Mouse (Mus musculus) lung, postnatal 0 days (tissue): Measurements from ENCODE around the gene Gm10203. TPM values are rescaled to one million over a fixed set of nuclear protein-coding genes. Genes with fewer than 3 reads are reported as not detected.
A peak's percentile ranks its signal among the peaks of the same experiment; 100 is the strongest.

Experiments used
- ATAC-seq: fragments of 200-750 bp; cut with Nextera tagmentation; 2 replicates; pipeline ENCODE4 v1.8.0; 2017; ENCODE audit warnings: moderate library complexity
- DNase-seq: peaks from one replicate; pipeline ENCODE4 v3.0.0-alpha.2; 2016; ENCODE audit warnings: low spot score
- H3K27ac ChIP-seq: fragments of 300-500 bp; sonication (generic); 2 replicates; pipeline ENCODE4 v1.5.1; 2014; ENCODE audit warnings: antibody characterized with exemption, mild to moderate bottlenecking, low read length, mixed read lengths
- H3K27me3 ChIP-seq: fragments of 300-500 bp; sonication (generic); replicated peaks from 2 replicates; pipeline ENCODE4 v1.6.1; 2014; ENCODE audit warnings: low read length, mixed read lengths; ENCODE audit not compliant: insufficient read depth
- H3K36me3 ChIP-seq: fragments of 300-500 bp; sonication (generic); 2 replicates; pipeline ENCODE4 v1.6.1; 2014; ENCODE audit warnings: low read length, mixed read lengths; ENCODE audit not compliant: insufficient read depth
- H3K4me1 ChIP-seq: fragments of 300-500 bp; sonication (generic); 2 replicates; pipeline ENCODE4 v1.6.1; 2014; ENCODE audit warnings: antibody characterized with exemption, low read depth, low read length, mixed read lengths; ENCODE audit not compliant: insufficient read depth
- H3K4me2 ChIP-seq: fragments of 300-500 bp; sonication (generic); replicated peaks from 2 replicates; pipeline ENCODE4 v1.6.1; 2014; ENCODE audit warnings: low read depth, mild to moderate bottlenecking, low read length, moderate library complexity, mixed read lengths
- H3K4me3 ChIP-seq: fragments of 300-500 bp; sonication (generic); 2 replicates; pipeline ENCODE4 v1.5.1; 2014; ENCODE audit warnings: low read depth, low read length
- H3K9ac ChIP-seq: fragments of 300-500 bp; sonication (generic); replicated peaks from 2 replicates; pipeline ENCODE4 v1.6.1; 2014; ENCODE audit warnings: low read depth, mild to moderate bottlenecking
- H3K9me3 ChIP-seq: fragments of 300-500 bp; sonication (generic); 2 replicates; pipeline ENCODE4 v1.6.1; 2016; ENCODE audit warnings: low read length, mixed read lengths
- CTCF ChIP-seq: IDR thresholded peaks from 2 replicates; pipeline ENCODE4 v1.5.1; 2016; ENCODE audit warnings: antibody characterized with exemption, mild to moderate bottlenecking
- EP300 ChIP-seq: IDR thresholded peaks from 2 replicates; pipeline ENCODE4 v1.6.1; 2016; ENCODE audit warnings: antibody characterized with exemption, mild to moderate bottlenecking, control low read depth
- WGBS: fragments of 180-500 bp; shearing (Covaris S2); extraction: QIAGEN DNeasy Blood & Tissue Kit; methylation state at CpG from one replicate; pipeline ENCODE4 v1.1.7; 2014; 5-methylcytosine and 5-hydroxymethylcytosine counted together
- polyA plus RNA-seq: library from polyadenylated mRNA; unstranded; fragments of >200 nt; fragmentation: Nextera tagmentation; extraction: Ambion mirVana; gene quantifications from 2 replicates; pipeline ENCODE4 v1.2.1, GENCODE M21; 2015

Gene Gm10203
- polyA plus RNA-seq, 1 experiment from 2014 or later = not detected

DNA sequence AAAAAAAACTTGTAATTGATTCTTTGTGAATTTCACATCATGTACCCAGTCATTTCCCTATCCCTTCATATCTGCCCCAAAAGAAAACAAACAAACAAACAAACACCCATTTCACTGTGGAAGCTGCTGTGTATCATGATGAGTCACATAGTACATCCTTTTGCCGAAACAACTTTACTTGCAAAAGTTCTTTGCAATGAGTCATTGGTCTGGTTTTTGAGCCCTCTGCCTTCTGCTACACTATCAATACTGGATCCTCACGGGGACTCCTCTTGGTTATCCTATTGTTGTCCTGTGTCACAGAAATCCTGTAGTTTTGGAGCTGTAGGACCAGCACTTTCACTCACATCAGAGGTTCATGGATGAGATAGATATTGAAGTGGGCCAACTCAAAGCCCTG is 21.1 kb upstream of the Gm10203 start:
- H3K36me3 ChIP-seq = no peaks in the 10 kb centered on the region
- no peaks in the 10 kb centered on the region for H3K27me3 ChIP-seq
- no peak overlapping the region for H3K27ac ChIP-seq
- no peak for DNase-seq
- no peaks in the 10 kb centered on the region for H3K4me1 ChIP-seq
- H3K4me2 ChIP-seq = no peak overlapping the region
- H3K4me3 ChIP-seq = no peak overlapping the region
- no peak for TF ChIP-seq EP300
- no peak for TF ChIP-seq CTCF
- H3K9me3 ChIP-seq = no peaks in the 10 kb centered on the region
- H3K9ac ChIP-seq = no peak overlapping the region
- ATAC-seq = no peak
- WGBS = 73% methylated on average over 2 of the region's 2 CpGs

DNA sequence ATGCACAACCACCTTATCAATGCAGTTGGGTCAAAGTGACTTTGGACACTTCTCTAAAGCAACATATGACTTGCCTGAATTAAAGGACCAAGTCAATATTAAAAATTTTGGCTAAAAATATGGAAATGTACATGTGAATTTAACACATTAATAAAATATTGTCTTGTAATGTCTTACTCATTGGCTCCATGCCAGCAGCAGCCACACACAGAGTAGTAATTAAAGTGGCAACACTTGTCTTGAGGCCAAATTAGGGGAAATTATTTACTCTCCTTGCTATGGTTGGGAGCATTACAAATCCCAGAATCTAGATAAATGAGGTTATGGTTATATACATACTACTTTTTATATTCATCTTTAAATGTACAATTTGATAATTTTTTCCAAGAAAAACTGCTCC is 13.0 kb upstream of the Gm10203 start:
- no peak overlapping the region for H3K4me3 ChIP-seq
- TF ChIP-seq EP300 (no peak), CTCF (no peak)
- H3K9me3 ChIP-seq = no peaks in the 10 kb centered on the region
- H3K9ac ChIP-seq = no peak overlapping the region
- ATAC-seq = no peak
- H3K27me3 ChIP-seq = no peaks in the 10 kb centered on the region
- DNase-seq = no peak
- no peak overlapping the region for H3K4me2 ChIP-seq
- H3K27ac ChIP-seq = no peak overlapping the region
- H3K36me3 ChIP-seq = no peaks in the 10 kb centered on the region
- no peaks in the 10 kb centered on the region for H3K4me1 ChIP-seq

- TF ChIP-seq EP300 = no peak
- no peak for TF ChIP-seq CTCF
- H3K4me1 ChIP-seq = no peaks in the 10 kb centered on the region
- no peaks in the 10 kb centered on the region for H3K27me3 ChIP-seq
- H3K4me2 ChIP-seq = no peak overlapping the region
- WGBS = 33% methylated on average over 2 of the region's 2 CpGs
- no peak overlapping the region for H3K4me3 ChIP-seq
- H3K27ac ChIP-seq = no peak overlapping the region
- ATAC-seq = no peak
- H3K36me3 ChIP-seq = no peaks in the 10 kb centered on the region
- H3K9ac ChIP-seq = no peak overlapping the region
- H3K9me3 ChIP-seq = no peaks in the 10 kb centered on the region
- DNase-seq = no peak
Measured at GRCm38 (mm10) chr6:149118935-149119334, 11.0 kb upstream of the Gm10203 start.

DNA sequence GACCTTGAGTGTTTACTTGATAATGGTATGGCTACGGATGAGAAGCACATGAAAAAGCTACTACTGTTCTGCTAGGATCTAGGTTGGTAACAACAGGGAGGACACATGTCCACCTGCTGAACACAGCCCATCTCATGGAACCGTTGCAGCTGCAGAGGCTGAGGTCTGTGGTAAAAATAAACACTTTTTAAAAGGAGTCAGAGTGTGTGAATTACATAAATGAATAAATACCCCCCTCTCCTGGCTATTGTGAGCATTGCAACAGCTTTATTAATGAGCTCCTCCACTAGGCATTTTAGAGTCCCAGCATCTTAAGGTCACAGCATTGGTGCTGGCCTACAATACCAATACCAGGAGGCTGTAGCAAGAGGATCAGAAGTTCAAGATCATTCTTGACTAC is 10.1 kb upstream of the Gm10203 start:
- DNase-seq = peak; percentile 85
- H3K4me2 ChIP-seq = no peak overlapping the region
- TF ChIP-seq EP300 = no peak
- peak; percentile 85 for TF ChIP-seq CTCF
- H3K4me1 ChIP-seq = no peaks in the 10 kb centered on the region
- no peaks in the 10 kb centered on the region for H3K9me3 ChIP-seq
- H3K4me3 ChIP-seq = no peak overlapping the region
- H3K36me3 ChIP-seq = no peaks in the 10 kb centered on the region
- H3K9ac ChIP-seq = no peak overlapping the region
- 16% methylated on average over 2 of the region's 2 CpGs for WGBS
- ATAC-seq = peak; percentile 30
- no peaks in the 10 kb centered on the region for H3K27me3 ChIP-seq
- H3K27ac ChIP-seq = no peak overlapping the region

GRCm38 (mm10) chr6:149123042-149123441 is 6.9 kb upstream of the Gm10203 start:
- Histone ChIP-seq H3K4me2 (no peak overlapping the region), H3K27ac (no peak overlapping the region), H3K4me3 (no peak overlapping the region), H3K36me3 (no peaks in the 10 kb centered on the region), H3K9ac (no peak overlapping the region), H3K9me3 (no peaks in the 10 kb centered on the region), H3K4me1 (no peaks in the 10 kb centered on the region), H3K27me3 (no peaks in the 10 kb centered on the region)
- TF ChIP-seq CTCF = no peak
- TF ChIP-seq EP300 = no peak
- ATAC-seq (no peak), DNase-seq (no peak)
- 85% methylated on average over 3 of the region's 3 CpGs for WGBS

DNA sequence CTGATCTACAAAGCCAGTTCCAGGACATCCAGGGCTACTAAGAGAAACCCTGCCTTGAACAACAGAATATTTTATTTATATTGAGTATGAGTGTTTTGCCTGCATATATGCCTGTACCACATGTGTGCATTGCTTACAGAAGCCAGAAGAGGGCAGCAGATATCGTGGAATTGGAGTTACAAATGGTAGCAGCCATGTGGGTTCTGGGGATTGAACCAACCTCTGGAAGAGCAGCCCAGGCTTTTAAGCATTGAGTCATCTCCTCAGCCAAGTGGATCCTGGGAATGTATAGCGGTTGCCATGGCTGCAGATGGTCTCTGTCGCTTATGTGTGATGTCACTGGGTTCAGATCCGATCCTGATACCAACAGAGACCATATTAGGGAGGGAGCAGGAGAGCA is 3.3 kb upstream of the Gm10203 start:
- no peak for DNase-seq
- Histone ChIP-seq H3K36me3 (no peaks in the 10 kb centered on the region), H3K4me3 (no peak overlapping the region), H3K4me2 (no peak overlapping the region), H3K27ac (no peak overlapping the region), H3K9ac (no peak overlapping the region), H3K27me3 (no peaks in the 10 kb centered on the region), H3K4me1 (no peaks in the 10 kb centered on the region), H3K9me3 (no peaks in the 10 kb centered on the region)
- no peak for TF ChIP-seq EP300
- peak; percentile 62 for TF ChIP-seq CTCF
- ATAC-seq = no peak
- 72% methylated on average over 4 of the region's 4 CpGs for WGBS

DNA sequence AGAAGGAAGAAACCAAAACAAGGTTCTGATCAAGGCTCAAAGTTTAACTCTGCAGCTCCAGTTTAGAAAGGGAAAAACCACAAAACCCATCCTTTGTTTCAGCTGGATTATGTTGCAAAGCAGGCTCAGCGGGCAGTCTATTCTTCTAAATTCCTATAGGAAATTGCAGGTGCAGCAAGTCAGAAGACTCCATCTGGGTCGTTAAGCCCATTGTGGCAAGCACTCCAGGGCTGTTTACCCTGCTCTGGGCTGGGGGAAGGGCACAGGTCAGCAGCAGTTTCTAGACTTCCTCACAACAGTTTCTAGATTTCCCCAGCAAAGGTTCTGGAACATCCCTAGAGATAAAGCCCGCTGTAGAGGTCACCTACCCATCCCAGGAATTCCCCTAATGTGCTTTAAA is 1.1 kb downstream of the Gm10203 start:
- ATAC-seq (no peak), DNase-seq (no peak)
- no peak overlapping the region for H3K9ac ChIP-seq
- no peak overlapping the region for H3K4me2 ChIP-seq
- H3K27ac ChIP-seq = no peak overlapping the region
- WGBS = 34% methylated on average over 3 of the region's 3 CpGs
- H3K4me3 ChIP-seq = no peak overlapping the region
- H3K9me3 ChIP-seq = no peaks in the 10 kb centered on the region
- H3K4me1 ChIP-seq = no peaks in the 10 kb centered on the region
- TF ChIP-seq EP300 (no peak), CTCF (no peak)
- H3K27me3 ChIP-seq = no peaks in the 10 kb centered on the region
- no peaks in the 10 kb centered on the region for H3K36me3 ChIP-seq
